Mouse (Mus musculus) olfactory bulb, adult 2 months (tissue): Measurements from ENCODE around the gene Olfr248. TPM values are rescaled to one million over a fixed set of nuclear protein-coding genes. Genes with fewer than 3 reads are reported as not detected.
"Not testable (repeated sequence)": the region's sequence is repeated elsewhere in the genome, so short reads cannot be mapped to it uniquely, and the experiment has no call there.

ENCODE experiments used
- H3K27ac ChIP-seq: fragments of 200-500 bp; 2 replicates; pipeline ENCODE4 v1.5.1; 2012; ENCODE audit warnings: low read depth, low read length; ENCODE audit not compliant: insufficient read depth
- H3K4me1 ChIP-seq: fragments of 200-500 bp; 2 replicates; pipeline ENCODE4 v1.6.1; 2012; ENCODE audit warnings: low read length; ENCODE audit not compliant: control insufficient read depth, insufficient read depth
- H3K4me3 ChIP-seq: fragments of 200-500 bp; 2 replicates; pipeline ENCODE4 v1.5.1; 2012; ENCODE audit warnings: mild to moderate bottlenecking, low read depth, low read length, moderate library complexity; ENCODE audit not compliant: insufficient read depth
- CTCF ChIP-seq: fragments of 200-500 bp; IDR thresholded peaks from 2 replicates; pipeline ENCODE4 v1.5.1; 2012; ENCODE audit warnings: low read depth, mild to moderate bottlenecking, low read length, moderate library complexity; ENCODE audit not compliant: insufficient read depth
- POLR2A ChIP-seq: fragments of 200-500 bp; IDR thresholded peaks from 2 replicates; pipeline ENCODE4 v1.6.1; 2012; ENCODE audit warnings: mild to moderate bottlenecking, low read depth, low read length, moderate library complexity; ENCODE audit not compliant: insufficient read depth
- WGBS: fragments of 180-500 bp; shearing (Covaris S2); methylation state at CpG from one replicate; pipeline ENCODE4 v1.1.7; 2018; 5-methylcytosine and 5-hydroxymethylcytosine counted together
- polyA plus RNA-seq: library from polyadenylated mRNA; stranded (reverse); fragments of >200 nt; gene quantifications from 2 replicates; pipeline ENCODE4 v1.2.4, GENCODE M21; 2012; ENCODE audit warnings: low replicate concordance; ENCODE audit not compliant: missing spikeins, insufficient read depth, insufficient read length

Gene Olfr248
- not detected in 2 replicates for polyA plus RNA-seq

DNA sequence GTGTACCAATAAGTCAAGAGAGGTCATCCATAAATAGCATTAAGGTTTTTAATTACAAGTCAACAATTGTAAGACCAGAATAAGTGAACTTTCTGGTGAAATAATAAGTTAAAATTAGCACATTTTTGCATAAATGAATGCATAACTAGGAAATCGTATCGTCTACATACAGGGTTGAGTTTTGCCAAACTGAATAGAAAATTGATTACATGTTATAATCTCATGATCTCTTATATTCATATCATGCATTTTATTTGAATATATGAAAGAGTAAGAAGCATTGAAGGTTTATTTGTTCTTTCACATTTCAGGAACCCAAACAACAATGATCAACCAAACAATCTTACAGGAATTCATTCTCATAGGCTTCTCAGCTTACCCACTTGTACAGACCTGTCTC lies at the start of gene Olfr248:
TSS of gene Olfr248 (plus strand) at position 301 of the 400 bp plus-strand sequence.
- WGBS = 81% methylated on average over 2 of the region's 2 CpGs
- Histone ChIP-seq H3K4me1 (no peaks in the 10 kb centered on the region), H3K27ac (no peak within 1 kb of the TSS), H3K4me3 (no peak within 1 kb of the TSS)
- TF ChIP-seq CTCF = no peak
- TF ChIP-seq POLR2A = no peak

DNA sequence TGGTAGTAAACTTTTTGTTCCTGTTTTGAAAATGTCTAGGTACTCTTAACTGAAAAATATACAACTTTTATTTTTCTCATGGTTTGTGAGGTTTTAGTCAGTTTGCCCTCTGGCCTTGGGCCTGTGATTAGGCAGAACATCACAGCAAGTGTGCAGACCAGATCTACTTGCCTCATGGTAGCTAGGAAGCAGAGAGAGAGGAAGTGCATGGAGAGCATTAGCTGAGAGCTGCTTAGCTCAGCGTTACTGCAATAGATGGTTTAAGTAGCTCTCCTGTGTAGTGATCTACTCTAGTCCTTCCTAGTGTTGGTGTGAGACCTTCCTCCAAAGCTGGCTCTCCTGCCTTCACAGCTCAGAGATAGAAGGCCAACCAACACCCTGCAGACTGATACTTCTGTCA lies 37.2 kb upstream of the Olfr248 start:
- not testable (repeated sequence) for H3K4me1 ChIP-seq, H3K4me3 ChIP-seq, H3K27ac ChIP-seq
- 82% methylated on average over 1 of the region's 1 CpGs for WGBS

DNA sequence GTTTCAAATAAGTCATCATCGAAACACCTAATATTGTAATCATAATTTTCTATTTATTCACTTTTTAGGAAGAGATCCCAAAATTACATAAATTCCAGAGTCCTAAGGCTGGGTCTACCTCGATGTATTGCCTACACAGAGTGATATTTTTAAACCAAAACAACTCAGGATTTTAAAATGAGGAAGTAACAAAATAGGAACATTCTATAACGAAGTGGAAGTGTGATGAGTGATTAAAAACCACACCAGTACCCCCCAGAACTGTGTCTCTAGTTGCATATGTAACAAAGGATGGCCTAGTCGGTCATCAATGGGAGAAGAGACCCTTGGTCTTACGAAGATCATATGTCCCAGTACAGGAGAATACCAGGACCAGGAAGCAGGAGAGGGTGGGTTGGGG lies 36.2 kb upstream of the Olfr248 start:
- H3K27ac ChIP-seq = no peak overlapping the region
- no peak for TF ChIP-seq CTCF
- 80% methylated on average over 5 of the region's 5 CpGs for WGBS
- no peak overlapping the region for H3K4me3 ChIP-seq
- H3K4me1 ChIP-seq = no peaks in the 10 kb centered on the region

DNA sequence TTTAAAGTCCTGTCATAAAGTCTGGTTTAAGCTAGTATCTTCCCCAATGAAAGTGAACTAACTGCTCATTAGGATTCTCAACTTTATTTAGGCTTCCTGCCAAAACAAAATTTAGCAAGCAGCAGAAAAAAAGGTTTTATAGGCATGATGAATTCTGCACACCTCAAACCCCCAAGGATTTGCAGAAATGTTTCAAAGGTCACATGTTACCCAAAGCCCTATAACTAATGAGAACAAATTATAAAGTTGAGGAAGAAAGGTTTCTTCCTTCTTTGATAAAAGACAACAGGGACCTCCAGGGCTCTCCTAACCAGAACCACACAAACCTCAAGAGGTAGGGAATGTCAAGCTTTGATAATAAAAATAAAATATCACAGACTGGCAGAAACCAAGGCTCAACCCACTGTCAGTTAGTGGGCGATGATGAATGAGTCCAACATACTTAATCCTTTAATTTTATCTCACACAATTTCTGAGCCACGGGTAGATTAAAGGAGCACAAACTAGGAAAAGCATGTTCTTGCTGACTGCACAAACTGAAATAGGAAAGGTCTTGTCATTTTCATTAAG lies 25.9 kb upstream of the Olfr248 start, which contains the start of gene Olfr417:
TSS of gene Olfr417 (plus strand) at position 241 of the 570 bp plus-strand sequence.
- Histone ChIP-seq H3K4me3 (no peak within 1 kb of the TSS), H3K4me1 (no peaks in the 10 kb centered on the region), H3K27ac (no peak within 1 kb of the TSS)
- no peak for TF ChIP-seq CTCF
- TF ChIP-seq POLR2A = no peak
- 64% methylated on average over 2 of the region's 2 CpGs for WGBS

GRCm38 (mm10) chr1:174373799-174374198 lies 17.0 kb upstream of the Olfr248 start:
- Histone ChIP-seq H3K4me3 (no peak overlapping the region), H3K4me1 (no peaks in the 10 kb centered on the region), H3K27ac (no peak overlapping the region)
- 93% methylated on average over 3 of the region's 3 CpGs for WGBS
- TF ChIP-seq CTCF (no peak), POLR2A (no peak)

DNA sequence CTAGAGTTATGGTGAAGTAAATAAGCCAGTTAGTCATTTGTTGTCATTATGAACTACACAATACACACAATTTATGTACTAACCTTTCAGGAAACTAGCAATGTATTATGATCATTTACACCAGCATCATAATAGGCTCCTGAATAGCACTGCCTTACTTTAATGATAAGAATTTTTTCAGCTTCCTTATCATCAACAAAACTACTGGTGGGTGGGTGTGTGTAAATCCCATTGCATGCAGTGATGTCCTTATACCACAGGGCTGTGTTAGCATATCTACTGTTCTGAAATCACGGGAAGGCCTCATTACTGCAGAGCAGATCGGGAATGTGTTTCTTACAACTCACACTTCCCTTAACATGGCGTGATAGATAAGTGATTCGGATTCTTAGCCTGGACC lies 32.1 kb downstream of the Olfr248 start:
- no peak overlapping the region for H3K4me3 ChIP-seq
- WGBS = 90% methylated on average over 4 of the region's 4 CpGs
- H3K27ac ChIP-seq = no peak overlapping the region
- H3K4me1 ChIP-seq = no peaks in the 10 kb centered on the region
- no peak for TF ChIP-seq POLR2A
- TF ChIP-seq CTCF = no peak

DNA sequence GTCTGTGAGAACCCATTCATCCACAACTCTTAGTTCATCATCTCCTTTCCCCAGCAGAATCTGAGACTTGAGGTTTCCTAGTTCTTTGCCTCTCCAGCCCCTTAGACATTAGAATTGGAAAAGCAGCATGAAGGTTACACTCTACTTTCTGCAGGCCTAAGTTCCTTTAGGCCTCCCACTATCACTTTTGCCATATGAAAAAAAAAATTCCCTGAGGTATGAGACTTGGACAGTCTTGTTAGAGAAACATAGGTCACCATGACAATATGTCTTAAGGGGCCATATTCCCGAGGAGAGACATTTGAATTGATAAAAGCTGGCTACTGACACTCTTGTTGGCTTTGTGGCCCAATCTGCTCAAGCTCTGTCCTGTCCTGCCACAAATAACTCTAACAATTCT lies 32.9 kb downstream of the Olfr248 start, which contains the start of gene Olfr414:
TSS of gene Olfr414 (plus strand) at position 301 of the 400 bp plus-strand sequence.
- TF ChIP-seq CTCF = no peak
- TF ChIP-seq POLR2A = no peak
- WGBS = 67% methylated on average over 1 of the region's 1 CpGs
- Histone ChIP-seq H3K27ac (no peak within 1 kb of the TSS), H3K4me3 (no peak within 1 kb of the TSS), H3K4me1 (no peaks in the 10 kb centered on the region)

DNA sequence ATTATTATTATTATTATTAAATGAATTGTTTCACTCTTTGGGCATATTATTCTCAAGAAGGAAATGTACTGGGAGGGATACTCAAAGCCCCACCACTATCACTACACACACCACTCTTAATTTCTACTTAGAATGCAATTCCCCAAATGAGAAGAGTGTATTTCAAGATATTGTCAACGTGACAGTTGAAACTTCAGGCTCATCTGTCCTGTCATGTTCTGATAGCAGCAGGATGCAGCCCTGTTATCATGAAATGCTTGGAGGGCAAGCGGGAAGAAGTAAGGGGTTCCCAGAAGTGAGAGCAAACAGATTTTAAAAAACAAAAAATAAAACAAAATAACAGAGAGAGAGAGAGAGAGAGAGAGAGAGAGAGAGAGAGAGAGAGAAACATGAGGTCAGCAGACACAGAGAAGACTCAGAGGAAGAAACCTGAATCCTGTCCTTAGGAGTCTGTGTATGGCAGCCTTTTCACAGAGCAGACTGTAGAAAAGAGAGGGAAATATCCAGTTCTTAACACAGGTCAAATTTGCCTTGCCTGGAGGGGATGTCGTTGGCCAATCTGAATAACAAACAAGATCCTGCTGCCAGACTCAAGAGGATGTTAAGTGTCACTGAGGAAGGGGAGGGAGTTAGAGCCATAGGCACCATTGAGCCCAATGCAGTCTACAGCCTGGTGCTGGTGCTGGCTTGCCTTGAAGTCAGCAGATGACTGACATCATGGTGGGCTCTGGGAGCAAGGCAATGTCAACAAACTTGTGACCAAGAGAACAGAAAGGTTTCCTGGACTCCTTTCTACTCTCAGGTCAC lies 35.5 kb downstream of the Olfr248 start:
- TF ChIP-seq CTCF = no peak
- no peak for TF ChIP-seq POLR2A
- Histone ChIP-seq H3K4me3 (no peak overlapping the region), H3K27ac (no peak overlapping the region), H3K4me1 (no peaks in the 10 kb centered on the region)
- WGBS = 67% methylated on average over 3 of the region's 3 CpGs

- TF ChIP-seq POLR2A (no peak), CTCF (no peak)
- Histone ChIP-seq H3K27ac (no peak overlapping the region), H3K4me3 (no peak overlapping the region), H3K4me1 (no peaks in the 10 kb centered on the region)
- 93% methylated on average over 1 of the region's 1 CpGs for WGBS
Measured at GRCm38 (mm10) chr1:174427402-174427801, 36.6 kb downstream of the Olfr248 start.
